Mouse (Mus musculus): Measurements from ENCODE around the gene Cldn6. TPM values are rescaled to one million over a fixed set of nuclear protein-coding genes. Genes with fewer than 3 reads are reported as not detected.

The Cldn6 gene
- 237 and 246 TPM in 2 replicates for polyA plus RNA-seq (2015; fragmentation: Nextera tagmentation; extraction: Ambion mirVana)

DNA sequence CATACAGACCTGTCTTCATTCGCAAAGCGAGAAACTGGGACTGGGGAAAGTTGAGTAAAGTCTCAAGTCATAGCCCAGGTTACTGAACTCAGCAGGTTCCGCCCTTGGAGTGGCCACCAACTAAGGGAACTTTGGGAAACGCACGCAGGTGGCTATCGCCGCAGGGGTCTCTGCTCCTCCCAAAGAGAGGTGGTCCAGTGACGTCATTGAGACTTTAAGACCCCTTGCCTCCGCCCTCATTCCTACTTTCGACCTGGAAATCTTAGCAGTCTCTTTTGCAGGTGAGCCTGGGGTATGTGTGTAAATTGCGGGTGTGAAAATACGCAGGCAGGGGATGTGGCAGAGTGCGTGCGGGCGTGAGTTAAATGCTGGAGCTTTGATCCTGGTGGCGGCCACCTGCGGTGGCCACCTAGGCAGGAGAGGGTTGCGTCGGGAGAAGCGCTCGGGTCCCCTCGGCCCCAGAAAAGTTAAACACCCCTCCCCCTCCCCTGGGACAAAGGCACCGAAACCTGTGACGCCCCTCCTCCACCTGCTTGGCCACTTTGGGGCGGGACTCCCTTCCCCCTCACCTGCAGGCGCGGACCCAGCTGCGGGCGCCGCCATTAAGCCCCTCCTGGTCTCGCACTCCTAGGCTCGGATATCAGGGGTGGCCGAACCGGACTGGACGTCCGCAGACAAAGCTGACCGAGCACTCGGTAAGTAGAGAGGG is at the start of gene Cldn6:
Gene Cldn6, plus strand, starts transcription at position 123 of the 709 bp plus-strand sequence.
- WGBS: 1% methylated on average over 36 of the region's 38 CpGs
- Histone ChIP-seq H3K9me3 (no peaks in the 10 kb centered on the region), H3K27ac (peak within 1 kb of the TSS; percentile 82), H3K36me3 (no peaks in the 10 kb centered on the region), H3K4me3 (peak within 1 kb of the TSS; percentile 41), H3K27me3 (peaks cover 58% of the 10 kb centered on the region), H3K9ac (peak within 1 kb of the TSS; percentile 44), H3K4me2 (peak within 1 kb of the TSS; percentile 52), H3K4me1 (peaks cover 66% of the 10 kb centered on the region)
- no peak for ATAC-seq (ENCODE audit: borderline replicate concordance, extremely low read depth, low FRiP score, low TSS enrichment)

- peaks cover 4% of the 10 kb centered on the region; the same call in 1 of the 2 replicates for H3K4me1 ChIP-seq
- H3K9ac ChIP-seq: no peak overlapping the region
- no peaks in the 10 kb centered on the region for H3K27me3 ChIP-seq
- H3K27ac ChIP-seq: no peak overlapping the region
- no peaks in the 10 kb centered on the region for H3K36me3 ChIP-seq
- peak overlapping the region; percentile 19 for H3K4me3 ChIP-seq
- ATAC-seq (ENCODE audit: borderline replicate concordance, extremely low read depth, low FRiP score, low TSS enrichment): peak; percentile 77
- 13% methylated on average over 22 of the region's 22 CpGs for WGBS
- no peaks in the 10 kb centered on the region for H3K9me3 ChIP-seq
- H3K4me2 ChIP-seq: peak overlapping the region; percentile 50
These were observed 48.6 kb upstream of the Cldn6 start for GRCm38 (mm10) chr17:23630195-23631020.

DNA sequence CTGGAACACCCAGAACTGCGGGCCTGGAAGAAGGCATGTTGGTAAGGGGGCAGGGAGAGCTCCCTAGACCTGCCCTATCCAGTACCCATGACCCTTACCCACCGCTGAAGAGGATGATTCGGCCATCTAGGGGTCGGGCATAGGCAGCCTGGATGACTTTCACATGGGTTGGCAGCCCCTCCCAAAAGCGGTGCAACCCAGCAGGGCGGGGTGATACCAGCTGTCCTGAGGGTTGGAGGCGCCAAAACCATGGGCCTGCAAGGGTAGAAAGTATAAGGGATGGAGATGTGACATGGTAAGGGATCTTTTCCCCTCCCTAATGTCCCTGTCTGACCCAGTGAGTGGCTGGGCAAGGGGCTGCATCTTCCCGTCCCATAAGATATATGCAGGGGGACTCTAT is 47.8 kb upstream of the Cldn6 start:
- WGBS: 66% methylated on average over 8 of the region's 8 CpGs
- no peak for ATAC-seq (ENCODE audit: borderline replicate concordance, extremely low read depth, low FRiP score, low TSS enrichment)
- H3K36me3 ChIP-seq: no peaks in the 10 kb centered on the region

GRCm38 (mm10) chr17:23644613-23645495 is 34.2 kb upstream of the Cldn6 start, which contains the start of gene Mmp25:
TSS of gene Mmp25 (minus strand) at chr17:23645277.
- ATAC-seq (ENCODE audit: borderline replicate concordance, extremely low read depth, low FRiP score, low TSS enrichment): peak; percentile 33; the same call in 1 of the 2 replicates
- Histone ChIP-seq H3K9me3 (no peaks in the 10 kb centered on the region), H3K36me3 (no peaks in the 10 kb centered on the region), H3K4me3 (peak within 1 kb of the TSS; percentile 44), H3K9ac (peak within 1 kb of the TSS; percentile 28), H3K4me1 (peaks cover 5% of the 10 kb centered on the region; the same call in 1 of the 2 replicates), H3K27ac (no peak within 1 kb of the TSS), H3K4me2 (peak within 1 kb of the TSS; percentile 80), H3K27me3 (peaks cover 20% of the 10 kb centered on the region)
- WGBS: under 1% methylated on average over 58 of the region's 58 CpGs

More for the DNA sequence above, 47.8 kb upstream of the Cldn6 start:
- H3K9me3 ChIP-seq: no peaks in the 10 kb centered on the region
- no peak overlapping the region for H3K9ac ChIP-seq
- peaks cover 4% of the 10 kb centered on the region; the same call in 1 of the 2 replicates for H3K4me1 ChIP-seq
- H3K27ac ChIP-seq: no peak overlapping the region
- H3K4me3 ChIP-seq: no peak overlapping the region
- H3K4me2 ChIP-seq: no peak overlapping the region
- H3K27me3 ChIP-seq: no peaks in the 10 kb centered on the region

DNA sequence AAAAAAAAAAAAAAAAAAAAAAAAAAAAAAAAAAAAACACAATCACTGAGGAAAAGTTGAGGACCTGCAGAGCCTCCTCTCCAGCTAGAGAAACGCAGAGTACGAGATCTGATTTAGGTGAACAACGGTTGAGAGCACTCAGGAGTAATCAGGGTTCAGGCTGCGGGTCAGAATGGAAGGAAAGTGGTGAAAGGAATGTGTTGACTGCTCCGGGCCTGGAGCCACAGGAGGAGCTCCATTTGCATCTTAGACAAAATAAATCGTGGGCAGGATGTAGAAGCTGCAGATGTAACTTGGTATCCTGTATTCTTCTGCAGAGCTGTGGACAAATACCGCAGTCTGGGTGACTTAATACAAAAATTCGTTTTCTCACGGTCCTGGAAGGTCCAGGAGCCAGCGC is 33.2 kb upstream of the Cldn6 start:
- Histone ChIP-seq H3K27me3 (peaks cover 20% of the 10 kb centered on the region), H3K27ac (no peak overlapping the region), H3K9ac (no peak overlapping the region), H3K4me3 (no peak overlapping the region), H3K9me3 (no peaks in the 10 kb centered on the region), H3K4me2 (no peak overlapping the region), H3K36me3 (no peaks in the 10 kb centered on the region), H3K4me1 (peaks cover 5% of the 10 kb centered on the region; the same call in 1 of the 2 replicates)
- no peak for ATAC-seq (ENCODE audit: borderline replicate concordance, extremely low read depth, low FRiP score, low TSS enrichment)
- 39% methylated on average over 10 of the region's 10 CpGs for WGBS

- 74% methylated on average over 6 of the region's 6 CpGs for WGBS
- H3K9ac ChIP-seq: no peak overlapping the region
- no peak overlapping the region for H3K27ac ChIP-seq
- no peak overlapping the region for H3K4me3 ChIP-seq
- H3K36me3 ChIP-seq: no peaks in the 10 kb centered on the region
- no peaks in the 10 kb centered on the region for H3K4me1 ChIP-seq
- H3K4me2 ChIP-seq: no peak overlapping the region
- ATAC-seq (ENCODE audit: borderline replicate concordance, extremely low read depth, low FRiP score, low TSS enrichment): no peak
- H3K9me3 ChIP-seq: no peaks in the 10 kb centered on the region
- no peaks in the 10 kb centered on the region; the same call in 1 of the 2 replicates for H3K27me3 ChIP-seq
These were observed 27.7 kb upstream of the Cldn6 start for GRCm38 (mm10) chr17:23651363-23651762.

GRCm38 (mm10) chr17:23653324-23653723 is 25.7 kb upstream of the Cldn6 start:
- WGBS: 76% methylated on average over 2 of the region's 2 CpGs
- Histone ChIP-seq H3K27ac (no peak overlapping the region), H3K36me3 (no peaks in the 10 kb centered on the region), H3K4me3 (no peak overlapping the region), H3K27me3 (no peaks in the 10 kb centered on the region; the same call in 1 of the 2 replicates), H3K4me1 (no peaks in the 10 kb centered on the region), H3K4me2 (no peak overlapping the region), H3K9me3 (no peaks in the 10 kb centered on the region), H3K9ac (no peak overlapping the region)
- no peak for ATAC-seq (ENCODE audit: borderline replicate concordance, extremely low read depth, low FRiP score, low TSS enrichment)

DNA sequence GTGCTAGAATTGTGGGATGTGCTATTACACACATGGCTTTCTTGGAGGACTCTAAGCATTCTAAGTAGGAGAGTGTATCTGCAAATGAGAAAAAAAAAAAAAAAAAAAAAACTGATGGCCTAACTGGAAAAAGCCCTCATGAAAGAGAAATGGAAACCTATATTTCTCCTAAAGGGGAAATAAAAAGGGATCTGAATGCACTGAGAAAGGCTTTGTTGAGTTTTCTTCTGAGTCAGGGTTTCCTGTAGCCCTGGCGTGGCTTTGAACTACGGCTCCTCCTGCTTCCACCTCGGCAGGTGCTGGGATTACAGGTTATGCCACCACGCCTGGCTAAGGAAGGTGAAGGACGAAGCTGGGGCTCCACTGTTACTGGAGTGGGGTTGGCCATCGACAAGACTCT is 25.0 kb upstream of the Cldn6 start:
- H3K9ac ChIP-seq: no peak overlapping the region
- 56% methylated on average over 6 of the region's 6 CpGs for WGBS
- no peak overlapping the region for H3K4me2 ChIP-seq
- no peak overlapping the region for H3K4me3 ChIP-seq
- no peaks in the 10 kb centered on the region for H3K4me1 ChIP-seq
- no peak overlapping the region for H3K27ac ChIP-seq
- no peaks in the 10 kb centered on the region for H3K9me3 ChIP-seq
- H3K27me3 ChIP-seq: no peaks in the 10 kb centered on the region; the same call in 1 of the 2 replicates
- no peaks in the 10 kb centered on the region for H3K36me3 ChIP-seq
- no peak for ATAC-seq (ENCODE audit: borderline replicate concordance, extremely low read depth, low FRiP score, low TSS enrichment)

DNA sequence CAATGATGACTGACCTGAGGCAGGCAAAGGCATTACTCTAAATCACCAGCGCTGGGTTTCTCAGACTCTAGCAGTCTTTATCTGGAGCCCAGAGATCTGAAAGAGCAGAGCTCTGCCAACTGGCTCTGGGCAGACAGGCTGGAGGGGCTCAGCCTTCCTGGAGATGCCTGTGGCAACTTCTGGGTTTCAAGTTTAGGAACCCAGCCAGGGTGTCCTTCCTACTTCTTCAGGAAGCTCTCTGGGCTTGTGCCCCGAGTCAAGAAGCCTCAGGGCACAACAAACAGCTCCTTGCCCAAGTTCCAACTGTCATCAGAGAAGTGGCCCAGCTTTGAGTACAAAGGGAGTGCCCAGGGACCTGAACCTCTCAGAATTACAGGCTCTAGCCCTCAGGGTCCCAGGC is 24.6 kb upstream of the Cldn6 start:
- no peaks in the 10 kb centered on the region for H3K36me3 ChIP-seq
- ATAC-seq (ENCODE audit: borderline replicate concordance, extremely low read depth, low FRiP score, low TSS enrichment): no peak
- no peak overlapping the region for H3K9ac ChIP-seq
- H3K4me1 ChIP-seq: no peaks in the 10 kb centered on the region
- no peaks in the 10 kb centered on the region for H3K9me3 ChIP-seq
- H3K27ac ChIP-seq: no peak overlapping the region
- 62% methylated on average over 2 of the region's 2 CpGs for WGBS
- no peak overlapping the region for H3K4me3 ChIP-seq
- no peaks in the 10 kb centered on the region; the same call in none of the 2 replicates for H3K27me3 ChIP-seq
- no peak overlapping the region for H3K4me2 ChIP-seq

- Histone ChIP-seq H3K27me3 (peaks cover 34% of the 10 kb centered on the region), H3K9me3 (no peaks in the 10 kb centered on the region), H3K36me3 (no peaks in the 10 kb centered on the region), H3K4me1 (no peaks in the 10 kb centered on the region), H3K4me2 (no peak overlapping the region), H3K9ac (no peak overlapping the region), H3K4me3 (no peak overlapping the region), H3K27ac (no peak overlapping the region)
- WGBS: 75% methylated on average over 3 of the region's 3 CpGs
- no peak for ATAC-seq (ENCODE audit: borderline replicate concordance, extremely low read depth, low FRiP score, low TSS enrichment)
These were observed 20.6 kb upstream of the Cldn6 start for GRCm38 (mm10) chr17:23658450-23658849.
